Mouse (Mus musculus): ENCODE measurements around the gene Taok1. TPM values are rescaled to one million over a fixed set of nuclear protein-coding genes. Genes with fewer than 3 reads are reported as not detected.
"Not testable (repeated sequence)": the region's sequence is repeated elsewhere in the genome, so short reads cannot be mapped to it uniquely, and the experiment has no call there.

Gene Taok1
- 10 to 100 TPM; 34.3 to 35.1 TPM for total RNA-seq (2021)
- long read RNA-seq, experiment 1, partial matches to known transcripts: 1 of 6 reads
- long read RNA-seq, experiment 1, other reads (novel, unspliced or antisense): 5 of 6 reads
- long read RNA-seq, experiment 2, partial matches to known transcripts: 1 of 8 reads
- long read RNA-seq, experiment 2, other reads (novel, unspliced or antisense): 7 of 8 reads

GRCm38 (mm10) chr11:77607538-77608455 lies at the start of gene Taok1:
Taok1 (minus strand) TSS chr11:77607815.
- intact Hi-C loops (cut with DNase I; ENCODE audit: low total_unique reads): no loop called here
- peak; percentile 97 for DNase-seq

- intact Hi-C loops (cut with DNase I; ENCODE audit: low total_unique reads); DNase-seq: not testable (repeated sequence)
Measured at GRCm38 (mm10) chr11:77653406-77654190, 46.0 kb upstream of the Taok1 start.

GRCm38 (mm10) chr11:77652484-77652883 lies 44.9 kb upstream of the Taok1 start:
- intact Hi-C loops (cut with DNase I; ENCODE audit: low total_unique reads): no loop called here
- no peak for DNase-seq

GRCm38 (mm10) chr11:77648878-77649277 lies 41.3 kb upstream of the Taok1 start:
- no peak for DNase-seq
- intact Hi-C loops (cut with DNase I; ENCODE audit: low total_unique reads): no loop called here

- no peak for DNase-seq
- intact Hi-C loops (cut with DNase I; ENCODE audit: low total_unique reads): no loop called here
Measured at GRCm38 (mm10) chr11:77645481-77645880, 37.9 kb upstream of the Taok1 start.

GRCm38 (mm10) chr11:77641390-77641789 lies 33.8 kb upstream of the Taok1 start:
- no peak for DNase-seq
- intact Hi-C loops (cut with DNase I; ENCODE audit: low total_unique reads): no loop called here

- DNase-seq: peak; percentile 68
- intact Hi-C loops (cut with DNase I; ENCODE audit: low total_unique reads): no loop called here
Measured at GRCm38 (mm10) chr11:77630257-77630670, 22.6 kb upstream of the Taok1 start.

GRCm38 (mm10) chr11:77629476-77629875 lies 21.9 kb upstream of the Taok1 start:
- intact Hi-C loops (cut with DNase I; ENCODE audit: low total_unique reads): loop anchor here (10.0 kb wide), 2 partner anchors 55 to 125 kb away; no protein-coding TSS in a partner anchor

GRCm38 (mm10) chr11:77626596-77627535 lies 19.3 kb upstream of the Taok1 start:
- intact Hi-C loops (cut with DNase I; ENCODE audit: low total_unique reads): loop anchor here (10.0 kb wide), 2 partner anchors 52 to 122 kb away; no protein-coding TSS in a partner anchor
- DNase-seq: no peak

More at GRCm38 (mm10) chr11:77629476-77629875, 21.9 kb upstream of the Taok1 start:
- no peak for DNase-seq

GRCm38 (mm10) chr11:77625061-77625855 lies 17.6 kb upstream of the Taok1 start:
- intact Hi-C loops (cut with DNase I; ENCODE audit: low total_unique reads): loop anchor here (10.0 kb wide), 2 partner anchors 50 to 120 kb away; no protein-coding TSS in a partner anchor
- peak; percentile 7 for DNase-seq

GRCm38 (mm10) chr11:77624441-77625060 lies 16.9 kb upstream of the Taok1 start:
- peak; percentile 32 for DNase-seq
- intact Hi-C loops (cut with DNase I; ENCODE audit: low total_unique reads): loop anchor here (10.0 kb wide), 2 partner anchors 50 to 120 kb away; no protein-coding TSS in a partner anchor

GRCm38 (mm10) chr11:77624002-77624401 lies 16.4 kb upstream of the Taok1 start:
- intact Hi-C loops (cut with DNase I; ENCODE audit: low total_unique reads): loop anchor here (10.0 kb wide), 2 partner anchors 49 to 119 kb away; no protein-coding TSS in a partner anchor
- DNase-seq: no peak

- no peak for DNase-seq
- intact Hi-C loops (cut with DNase I; ENCODE audit: low total_unique reads): loop anchor here (10.0 kb wide), 2 partner anchors 47 to 117 kb away; no protein-coding TSS in a partner anchor
Measured at GRCm38 (mm10) chr11:77621902-77622535, 14.4 kb upstream of the Taok1 start.

- DNase-seq: no peak
- intact Hi-C loops (cut with DNase I; ENCODE audit: low total_unique reads): no loop called here
Measured at GRCm38 (mm10) chr11:77615084-77615624, 7.5 kb upstream of the Taok1 start.

GRCm38 (mm10) chr11:77606835-77607537 lies 629 bp downstream of the Taok1 start:
- intact Hi-C loops (cut with DNase I; ENCODE audit: low total_unique reads): no loop called here
- DNase-seq: peak; percentile 12

- intact Hi-C loops (cut with DNase I; ENCODE audit: low total_unique reads): no loop called here
Measured at GRCm38 (mm10) chr11:77606469-77606834, 1.2 kb downstream of the Taok1 start.

More at GRCm38 (mm10) chr11:77606469-77606834, 1.2 kb downstream of the Taok1 start:
- no peak for DNase-seq

All from gastrocnemius, postnatal 14 days (tissue).